Mouse (Mus musculus): ENCODE measurements around the gene Ankrd13b. TPM values are rescaled to one million over a fixed set of nuclear protein-coding genes. Genes with fewer than 3 reads are reported as not detected.
A peak's percentile ranks its signal among the peaks of the same experiment; 100 is the strongest.

The Ankrd13b gene
- polyA plus RNA-seq, 1 experiment from 2014 or later = 11.6 TPM

DNA sequence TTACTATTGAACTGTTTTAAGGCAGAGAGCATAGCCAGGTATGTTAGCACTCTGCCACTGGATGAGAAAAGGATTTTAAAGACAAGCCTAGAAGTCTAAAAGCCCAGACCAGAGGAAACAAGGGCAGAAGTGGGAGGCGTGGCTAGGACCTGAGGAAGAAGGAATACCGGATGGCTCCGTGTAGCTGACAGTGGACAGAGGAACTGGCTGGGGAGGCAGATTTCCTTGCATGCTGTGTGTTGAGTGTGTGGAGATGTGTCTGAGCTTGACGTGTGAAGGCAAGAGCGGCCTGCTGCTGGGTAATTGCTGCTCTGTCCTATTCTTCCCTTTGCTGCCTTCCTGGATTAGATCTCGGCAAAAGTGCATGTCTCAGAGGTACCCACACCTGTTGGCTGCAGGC is 13.0 kb upstream of the Ankrd13b start:
- Histone ChIP-seq H3K36me3 (ENCODE audit: control insufficient read depth, insufficient read depth, low read length) (peaks cover 79% of the 10 kb centered on the region), H3K4me2 (ENCODE audit: low read depth, low read length) (no peak overlapping the region), H3K4me3 (ENCODE audit: low read depth, low read length) (no peak overlapping the region), H3K9me3 (ENCODE audit: control insufficient read depth, low read length) (no peaks in the 10 kb centered on the region), H3K27ac (replicated peaks; ENCODE audit: low read depth, low read length) (no peak overlapping the region), H3K9ac (ENCODE audit: low read depth, low read length) (no peak overlapping the region), H3K4me1 (ENCODE audit: control insufficient read depth, insufficient read depth, low read length) (no peaks in the 10 kb centered on the region), H3K27me3 (replicated peaks; ENCODE audit: control insufficient read depth, insufficient read depth, low read length) (no peaks in the 10 kb centered on the region)
- no peak for ATAC-seq (ENCODE audit: low read depth)
- 81% methylated on average over 6 of the region's 6 CpGs for WGBS
- no peak for DNase-seq (ENCODE audit: low spot score)

DNA sequence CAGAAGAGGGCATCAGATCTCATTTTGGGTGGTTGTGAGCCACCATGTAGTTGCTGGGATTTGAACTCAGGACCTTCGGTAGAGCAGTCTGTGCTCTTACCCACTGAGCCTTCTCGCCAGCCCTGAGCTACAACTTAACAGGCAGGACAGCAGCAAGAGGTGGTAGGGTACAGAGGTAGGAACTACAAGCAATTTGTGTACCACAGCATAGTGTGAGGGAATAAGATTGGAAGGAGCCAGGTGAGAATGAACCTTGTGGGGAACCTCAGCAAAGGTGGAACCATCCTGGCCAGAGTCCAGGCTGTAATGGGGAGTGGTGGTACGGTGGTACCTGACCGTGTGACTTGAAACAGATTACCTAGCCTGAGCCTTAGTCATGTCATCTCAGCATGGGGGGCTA is 12.5 kb upstream of the Ankrd13b start:
- Histone ChIP-seq H3K4me2 (ENCODE audit: low read depth, low read length) (no peak overlapping the region), H3K27ac (replicated peaks; ENCODE audit: low read depth, low read length) (no peak overlapping the region), H3K4me1 (ENCODE audit: control insufficient read depth, insufficient read depth, low read length) (0 out of 2 replicates have a peak, but pooled peaks cover 3% of the 10 kb centered on the region), H3K4me3 (ENCODE audit: low read depth, low read length) (no peak overlapping the region), H3K9me3 (ENCODE audit: control insufficient read depth, low read length) (no peaks in the 10 kb centered on the region), H3K9ac (ENCODE audit: low read depth, low read length) (no peak overlapping the region), H3K27me3 (replicated peaks; ENCODE audit: control insufficient read depth, insufficient read depth, low read length) (no peaks in the 10 kb centered on the region), H3K36me3 (ENCODE audit: control insufficient read depth, insufficient read depth, low read length) (peaks cover 74% of the 10 kb centered on the region)
- no peak for DNase-seq (ENCODE audit: low spot score)
- ATAC-seq (ENCODE audit: low read depth) = no peak
- 91% methylated on average over 4 of the region's 4 CpGs for WGBS

DNA sequence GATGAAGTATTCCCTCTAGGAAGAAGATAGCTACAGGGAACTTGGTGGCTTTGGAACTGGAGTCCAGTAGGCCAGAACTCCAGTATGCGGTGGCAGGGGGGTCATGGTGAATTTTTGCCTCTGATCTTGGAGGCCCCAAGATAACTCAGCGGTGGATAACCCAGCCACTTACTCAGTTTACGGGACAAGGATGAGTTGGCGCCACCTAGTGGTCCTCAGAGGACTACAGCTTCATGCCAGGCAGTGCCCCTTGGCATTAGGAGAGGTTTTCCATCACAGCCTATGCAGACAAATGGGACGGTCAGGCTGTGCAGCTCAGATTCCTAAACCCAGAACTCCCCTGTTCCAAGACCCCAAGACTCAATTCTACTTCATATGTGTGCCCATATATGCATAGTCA is 11.9 kb upstream of the Ankrd13b start:
- no peak overlapping the region for H3K9ac ChIP-seq (ENCODE audit: low read depth, low read length)
- no peak overlapping the region for H3K4me3 ChIP-seq (ENCODE audit: low read depth, low read length)
- ATAC-seq (ENCODE audit: low read depth) (no peak), DNase-seq (ENCODE audit: low spot score) (peak; percentile 84)
- H3K27me3 ChIP-seq (replicated peaks; ENCODE audit: control insufficient read depth, insufficient read depth, low read length) = no peaks in the 10 kb centered on the region
- H3K9me3 ChIP-seq (ENCODE audit: control insufficient read depth, low read length) = no peaks in the 10 kb centered on the region
- H3K4me1 ChIP-seq (ENCODE audit: control insufficient read depth, insufficient read depth, low read length) = 0 out of 2 replicates have a peak, but pooled peaks cover 3% of the 10 kb centered on the region
- H3K4me2 ChIP-seq (ENCODE audit: low read depth, low read length) = no peak overlapping the region
- H3K36me3 ChIP-seq (ENCODE audit: control insufficient read depth, insufficient read depth, low read length) = peaks cover 68% of the 10 kb centered on the region
- WGBS = 21% methylated on average over 5 of the region's 5 CpGs
- no peak overlapping the region for H3K27ac ChIP-seq (replicated peaks; ENCODE audit: low read depth, low read length)

DNA sequence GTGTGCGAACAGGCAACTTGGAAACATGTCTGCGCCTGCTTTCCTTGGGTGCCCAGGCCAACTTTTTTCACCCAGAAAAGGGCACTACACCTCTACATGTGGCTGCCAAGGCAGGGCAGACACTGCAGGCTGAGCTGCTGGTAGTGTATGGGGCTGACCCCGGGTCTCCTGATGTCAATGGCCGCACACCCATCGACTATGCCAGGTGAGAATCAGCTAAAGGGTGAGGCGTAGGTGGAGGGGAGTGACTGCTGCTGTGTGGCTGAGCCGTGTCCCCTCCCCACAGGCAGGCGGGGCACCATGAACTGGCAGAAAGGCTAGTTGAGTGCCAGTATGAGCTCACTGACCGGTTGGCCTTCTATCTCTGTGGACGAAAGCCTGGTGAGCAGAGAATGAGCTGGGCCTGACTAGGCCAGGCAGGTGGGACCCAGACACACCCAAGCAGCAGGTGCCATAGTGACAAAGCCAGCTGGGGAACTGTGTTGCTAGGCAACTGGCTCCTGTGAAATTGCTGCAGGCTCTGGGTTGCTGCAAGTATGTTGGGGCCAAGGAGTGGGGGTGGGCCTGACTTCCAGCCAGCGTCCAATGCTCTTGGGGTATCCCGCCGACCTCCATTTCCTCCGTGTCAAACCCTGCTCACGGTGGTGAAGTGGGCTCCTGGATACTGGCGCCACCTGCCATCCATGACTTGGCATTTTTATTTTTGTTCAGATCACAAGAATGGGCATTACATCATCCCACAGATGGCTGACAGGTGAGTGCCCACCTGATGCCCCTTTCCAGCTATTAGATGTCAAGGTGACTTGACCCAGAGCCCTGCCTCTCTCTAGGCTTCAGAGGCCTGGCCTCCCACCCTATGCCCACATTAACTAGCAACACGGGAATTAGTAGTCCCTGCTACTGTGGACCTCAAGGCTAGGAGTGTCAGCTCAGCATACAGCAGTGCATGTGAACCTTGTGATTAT is 11.2 kb upstream of the Ankrd13b start:
- DNase-seq (ENCODE audit: low spot score) (peak; percentile 66), ATAC-seq (ENCODE audit: low read depth) (no peak)
- H3K4me3 ChIP-seq (ENCODE audit: low read depth, low read length) = no peak overlapping the region
- H3K4me2 ChIP-seq (ENCODE audit: low read depth, low read length) = no peak overlapping the region
- H3K4me1 ChIP-seq (ENCODE audit: control insufficient read depth, insufficient read depth, low read length) = 0 out of 2 replicates have a peak, but pooled peaks cover 3% of the 10 kb centered on the region
- H3K36me3 ChIP-seq (ENCODE audit: control insufficient read depth, insufficient read depth, low read length) = peaks cover 61% of the 10 kb centered on the region
- no peak overlapping the region; the same call in 1 of the 2 replicates for H3K9ac ChIP-seq (ENCODE audit: low read depth, low read length)
- no peak overlapping the region for H3K27ac ChIP-seq (replicated peaks; ENCODE audit: low read depth, low read length)
- no peaks in the 10 kb centered on the region for H3K9me3 ChIP-seq (ENCODE audit: control insufficient read depth, low read length)
- WGBS = 79% methylated on average over 17 of the region's 17 CpGs
- no peaks in the 10 kb centered on the region for H3K27me3 ChIP-seq (replicated peaks; ENCODE audit: control insufficient read depth, insufficient read depth, low read length)

DNA sequence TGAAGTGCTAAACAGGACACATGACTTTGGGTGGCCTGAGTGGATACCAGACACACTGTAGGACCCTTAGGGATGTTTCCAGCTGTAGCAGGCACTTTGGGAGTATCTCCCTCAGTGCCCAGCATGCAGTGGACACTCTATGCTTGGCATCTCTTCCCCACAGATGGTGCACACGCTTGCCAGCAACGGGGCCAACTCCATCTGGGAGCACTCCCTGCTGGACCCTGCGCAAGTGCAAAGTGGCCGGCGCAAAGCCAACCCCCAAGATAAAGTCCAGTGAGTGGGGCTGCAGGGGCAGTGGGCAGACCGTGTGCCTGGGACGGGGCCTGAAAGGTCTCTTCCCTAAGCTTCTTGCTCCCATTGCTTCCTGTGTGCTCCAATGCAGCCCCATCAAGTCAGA is 9.9 kb upstream of the Ankrd13b start:
- 85% methylated on average over 7 of the region's 7 CpGs for WGBS
- ATAC-seq (ENCODE audit: low read depth) = no peak
- H3K27me3 ChIP-seq (replicated peaks; ENCODE audit: control insufficient read depth, insufficient read depth, low read length) = no peaks in the 10 kb centered on the region
- no peak overlapping the region for H3K4me3 ChIP-seq (ENCODE audit: low read depth, low read length)
- no peaks in the 10 kb centered on the region for H3K9me3 ChIP-seq (ENCODE audit: control insufficient read depth, low read length)
- H3K9ac ChIP-seq (ENCODE audit: low read depth, low read length) = no peak overlapping the region
- peaks cover 48% of the 10 kb centered on the region for H3K36me3 ChIP-seq (ENCODE audit: control insufficient read depth, insufficient read depth, low read length)
- H3K4me2 ChIP-seq (ENCODE audit: low read depth, low read length) = no peak overlapping the region
- no peak overlapping the region for H3K27ac ChIP-seq (replicated peaks; ENCODE audit: low read depth, low read length)
- peaks cover 10% of the 10 kb centered on the region for H3K4me1 ChIP-seq (ENCODE audit: control insufficient read depth, insufficient read depth, low read length)
- no peak for DNase-seq (ENCODE audit: low spot score)

DNA sequence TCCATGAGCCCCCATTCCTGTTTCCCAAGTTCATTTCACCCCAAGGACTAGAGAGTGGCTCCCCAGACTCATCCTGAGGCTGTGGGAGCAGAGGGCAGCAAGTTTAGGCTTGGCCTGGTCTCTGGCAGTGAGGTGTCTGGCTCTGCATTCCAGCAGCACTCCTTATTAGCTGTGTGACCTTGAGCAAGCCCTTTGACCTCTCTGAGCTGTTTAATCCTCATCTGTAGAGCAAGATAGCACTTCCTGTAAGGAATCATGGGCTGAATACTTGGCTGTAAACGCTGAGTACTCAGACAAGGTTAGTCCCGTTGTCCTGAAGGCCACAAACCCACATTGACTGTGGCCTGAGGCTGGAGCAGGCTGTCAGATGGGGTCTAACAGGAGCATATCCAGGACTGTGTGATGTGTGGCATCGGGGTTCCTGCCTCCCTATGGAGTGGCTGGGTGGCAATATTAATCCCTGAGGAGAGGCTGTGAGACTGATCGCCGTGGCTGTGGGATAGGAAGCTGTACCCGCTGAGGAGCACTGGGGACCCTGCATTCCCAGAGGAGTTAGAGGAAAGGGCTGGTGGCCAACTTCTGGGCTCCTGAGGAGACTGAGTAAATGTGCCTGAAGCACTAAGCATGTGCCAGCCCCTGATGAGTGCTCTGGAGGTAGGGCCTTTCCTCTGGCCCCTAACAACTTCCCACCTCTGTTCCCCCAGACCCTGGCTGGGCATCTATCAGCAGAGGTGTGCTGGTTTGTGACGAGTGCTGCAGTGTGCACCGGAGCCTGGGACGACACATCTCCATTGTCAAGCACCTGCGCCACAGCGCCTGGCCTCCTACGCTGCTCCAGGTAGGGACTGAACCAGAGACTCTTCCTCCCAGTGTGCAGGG is 9.0 kb upstream of the Ankrd13b start:
- 62% methylated on average over 12 of the region's 12 CpGs for WGBS
- Histone ChIP-seq H3K4me2 (ENCODE audit: low read depth, low read length) (no peak overlapping the region), H3K4me1 (ENCODE audit: control insufficient read depth, insufficient read depth, low read length) (peaks cover 14% of the 10 kb centered on the region)

DNA sequence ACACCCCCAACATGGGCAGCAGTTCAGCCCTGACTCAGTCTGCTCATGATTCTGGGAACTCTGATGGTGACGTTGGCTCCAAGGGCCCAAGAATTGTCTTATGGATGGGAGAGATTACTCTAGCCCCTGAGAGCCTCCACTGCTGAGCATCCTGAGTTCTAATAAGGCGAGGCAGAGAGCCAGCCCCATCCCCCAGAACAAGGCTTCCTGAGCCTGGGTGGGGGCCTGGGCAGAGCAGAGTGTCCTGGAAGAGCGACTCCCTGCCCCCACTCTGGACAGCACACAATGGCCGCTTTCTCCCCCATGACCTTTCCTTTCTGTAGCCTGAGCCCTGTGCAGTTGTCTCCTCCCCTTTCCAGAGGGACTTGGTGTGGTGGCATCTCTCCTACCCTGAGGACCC is 8.4 kb upstream of the Ankrd13b start:
- H3K27ac ChIP-seq (replicated peaks; ENCODE audit: low read depth, low read length) = peak overlapping the region; percentile 72; the same call in 1 of the 2 replicates
- H3K9ac ChIP-seq (ENCODE audit: low read depth, low read length) = no peak overlapping the region
- H3K9me3 ChIP-seq (ENCODE audit: control insufficient read depth, low read length) = no peaks in the 10 kb centered on the region
- no peak overlapping the region for H3K4me2 ChIP-seq (ENCODE audit: low read depth, low read length)
- 52% methylated on average over 4 of the region's 4 CpGs for WGBS
- H3K4me3 ChIP-seq (ENCODE audit: low read depth, low read length) = no peak overlapping the region
- DNase-seq (ENCODE audit: low spot score) (no peak), ATAC-seq (ENCODE audit: low read depth) (no peak)
- peaks cover 33% of the 10 kb centered on the region for H3K36me3 ChIP-seq (ENCODE audit: control insufficient read depth, insufficient read depth, low read length)
- H3K27me3 ChIP-seq (replicated peaks; ENCODE audit: control insufficient read depth, insufficient read depth, low read length) = no peaks in the 10 kb centered on the region
- H3K4me1 ChIP-seq (ENCODE audit: control insufficient read depth, insufficient read depth, low read length) = peaks cover 14% of the 10 kb centered on the region

More for the DNA sequence above, 9.0 kb upstream of the Ankrd13b start:
- no peak overlapping the region for H3K27ac ChIP-seq (replicated peaks; ENCODE audit: low read depth, low read length)
- peaks cover 39% of the 10 kb centered on the region for H3K36me3 ChIP-seq (ENCODE audit: control insufficient read depth, insufficient read depth, low read length)
- ATAC-seq (ENCODE audit: low read depth) (no peak), DNase-seq (ENCODE audit: low spot score) (no peak)
- no peak overlapping the region for H3K9ac ChIP-seq (ENCODE audit: low read depth, low read length)
- H3K9me3 ChIP-seq (ENCODE audit: control insufficient read depth, low read length) = no peaks in the 10 kb centered on the region
- no peak overlapping the region for H3K4me3 ChIP-seq (ENCODE audit: low read depth, low read length)
- no peaks in the 10 kb centered on the region for H3K27me3 ChIP-seq (replicated peaks; ENCODE audit: control insufficient read depth, insufficient read depth, low read length)

DNA sequence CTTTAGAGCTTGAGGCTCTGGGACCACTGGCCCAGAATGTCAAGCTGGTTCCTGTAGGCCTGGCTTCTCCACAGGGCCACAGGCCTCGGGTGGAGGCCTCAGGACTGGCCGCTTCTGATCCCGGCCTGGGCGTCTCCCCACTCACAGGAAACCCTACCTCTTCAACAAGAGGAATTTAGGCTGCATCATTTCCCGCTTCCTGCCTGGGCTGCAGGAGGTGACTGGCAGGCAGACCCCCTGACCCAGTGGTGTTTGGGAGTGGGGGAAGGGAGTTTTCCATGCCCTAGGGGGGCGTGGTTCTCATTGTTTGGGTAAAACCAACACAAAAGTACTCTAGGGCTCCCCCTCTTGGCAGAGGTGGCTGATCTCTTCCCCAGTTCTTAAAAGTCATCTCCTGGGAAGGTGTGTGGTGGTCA is 7.9 kb upstream of the Ankrd13b start:
- peak; percentile 66 for DNase-seq (ENCODE audit: low spot score)
- H3K27me3 ChIP-seq (replicated peaks; ENCODE audit: control insufficient read depth, insufficient read depth, low read length) = no peaks in the 10 kb centered on the region
- H3K4me3 ChIP-seq (ENCODE audit: low read depth, low read length) = no peak overlapping the region
- H3K4me2 ChIP-seq (ENCODE audit: low read depth, low read length) = no peak overlapping the region
- no peak for ATAC-seq (ENCODE audit: low read depth)
- peak overlapping the region; percentile 72 for H3K27ac ChIP-seq (replicated peaks; ENCODE audit: low read depth, low read length)
- H3K4me1 ChIP-seq (ENCODE audit: control insufficient read depth, insufficient read depth, low read length) = peaks cover 19% of the 10 kb centered on the region
- H3K9ac ChIP-seq (ENCODE audit: low read depth, low read length) = peak overlapping the region; percentile 19; the same call in 1 of the 2 replicates
- no peaks in the 10 kb centered on the region for H3K9me3 ChIP-seq (ENCODE audit: control insufficient read depth, low read length)
- peaks cover 28% of the 10 kb centered on the region for H3K36me3 ChIP-seq (ENCODE audit: control insufficient read depth, insufficient read depth, low read length)
- 18% methylated on average over 6 of the region's 6 CpGs for WGBS
